Mouse (Mus musculus) megakaryocyte, embryonic 14.5 days (primary cell): Measurements from ENCODE around the gene Gm12800.

Source experiments
- FLI1 ChIP-seq: IDR thresholded peaks from 2 replicates; pipeline ENCODE4 v1.6.1; 2012; ENCODE audit warnings: low read length, inconsistent platforms, mixed read lengths
- GATA1 ChIP-seq: IDR thresholded peaks from 3 replicates; pipeline ENCODE4 v1.6.1; 2012; ENCODE audit warnings: mixed read lengths, low read length, inconsistent platforms, borderline replicate concordance

GRCm38 (mm10) chr4:101893656-101894420 is 15.1 kb upstream of the Gm12800 start, which contains the start of gene C130073F10Rik:
- TF ChIP-seq GATA1 (no peak), FLI1 (no peak)
